Mouse (Mus musculus) kidney, embryonic 14.5 days (tissue): ENCODE measurements around the gene Limch1. TPM values are rescaled to one million over a fixed set of nuclear protein-coding genes. Genes with fewer than 3 reads are reported as not detected.

Source experiments
- ATAC-seq: fragments of 200-750 bp; cut with Nextera tagmentation; 2 replicates; pipeline ENCODE4 v1.8.0; 2017; ENCODE audit warnings: moderate number of reproducible peaks, mild to moderate bottlenecking, moderate TSS enrichment, moderate library complexity; ENCODE audit not compliant: low FRiP score, low TSS enrichment
- H3K27ac ChIP-seq: fragments of 300-500 bp; sonication (generic); 2 replicates; pipeline ENCODE4 v1.5.1; 2014; ENCODE audit warnings: low read depth, mild to moderate bottlenecking, low read length, moderate library complexity, mixed read lengths
- H3K27me3 ChIP-seq: fragments of 300-500 bp; sonication (generic); 2 replicates; pipeline ENCODE4 v1.6.1; 2014; ENCODE audit warnings: mild to moderate bottlenecking, low read length; ENCODE audit not compliant: control insufficient read depth, insufficient read depth
- H3K36me3 ChIP-seq: fragments of 300-500 bp; sonication (generic); 2 replicates; pipeline ENCODE4 v1.6.1; 2014; ENCODE audit warnings: low read length, mixed read lengths; ENCODE audit not compliant: control insufficient read depth, insufficient read depth
- H3K4me1 ChIP-seq: fragments of 300-500 bp; sonication (generic); 2 replicates; pipeline ENCODE4 v1.6.1; 2014; ENCODE audit warnings: low read length, mixed read lengths; ENCODE audit not compliant: control insufficient read depth, insufficient read depth
- H3K4me2 ChIP-seq: fragments of 300-500 bp; sonication (generic); replicated peaks from 2 replicates; pipeline ENCODE4 v1.6.1; 2014; ENCODE audit warnings: low read depth, mild to moderate bottlenecking, low read length
- H3K4me3 ChIP-seq: fragments of 300-500 bp; sonication (generic); 2 replicates; pipeline ENCODE4 v1.5.1; 2014; ENCODE audit warnings: mild to moderate bottlenecking, low read length
- H3K9ac ChIP-seq: fragments of 300-500 bp; sonication (generic); 2 replicates; pipeline ENCODE4 v1.6.1; 2014; ENCODE audit warnings: low read depth, mild to moderate bottlenecking, low read length, moderate library complexity
- H3K9me3 ChIP-seq: fragments of 300-500 bp; sonication (generic); 2 replicates; pipeline ENCODE4 v1.6.1; 2016; ENCODE audit warnings: low read length; ENCODE audit not compliant: control insufficient read depth
- WGBS: fragments of 180-500 bp; shearing (Covaris S2); extraction: QIAGEN DNeasy Blood & Tissue Kit; methylation state at CpG from one replicate; pipeline ENCODE4 v1.1.7; 2014; 5-methylcytosine and 5-hydroxymethylcytosine counted together
- polyA plus RNA-seq: library from polyadenylated mRNA; unstranded; fragments of >200 nt; fragmentation: Nextera tagmentation; extraction: Ambion mirVana; gene quantifications from 2 replicates; pipeline ENCODE4 v1.2.1, GENCODE M21; 2014

The Limch1 gene
- polyA plus RNA-seq, 1 experiment from 2014 or later = 48.9 TPM

DNA sequence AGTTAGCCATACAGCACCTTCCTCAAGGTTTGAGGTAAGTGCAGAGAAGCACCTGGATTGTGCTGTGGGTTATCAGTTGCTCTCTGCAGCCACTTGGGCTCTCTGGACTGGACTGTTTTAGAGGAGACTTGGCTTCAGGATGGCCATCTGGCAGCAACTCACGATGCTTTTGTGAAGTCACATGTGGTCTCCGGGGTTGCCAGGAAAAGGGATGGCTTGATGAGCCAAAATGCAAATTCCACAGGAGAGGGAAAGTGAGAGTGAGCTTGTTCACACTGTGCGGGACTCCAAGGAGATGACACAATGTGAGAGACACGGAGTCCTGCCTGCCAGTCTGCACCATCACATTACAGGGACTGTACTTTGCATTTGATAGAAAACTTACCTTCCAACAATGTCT is 346.1 kb downstream of the Limch1 start:
- Histone ChIP-seq H3K4me3 (no peak overlapping the region), H3K9ac (no peak overlapping the region), H3K27ac (no peak overlapping the region), H3K4me1 (peaks cover 5% of the 10 kb centered on the region; the same call in 1 of the 2 replicates), H3K36me3 (no peaks in the 10 kb centered on the region), H3K27me3 (peaks cover 71% of the 10 kb centered on the region), H3K9me3 (no peaks in the 10 kb centered on the region), H3K4me2 (no peak overlapping the region)
- WGBS = 21% methylated on average over 4 of the region's 4 CpGs
- ATAC-seq = no peak

DNA sequence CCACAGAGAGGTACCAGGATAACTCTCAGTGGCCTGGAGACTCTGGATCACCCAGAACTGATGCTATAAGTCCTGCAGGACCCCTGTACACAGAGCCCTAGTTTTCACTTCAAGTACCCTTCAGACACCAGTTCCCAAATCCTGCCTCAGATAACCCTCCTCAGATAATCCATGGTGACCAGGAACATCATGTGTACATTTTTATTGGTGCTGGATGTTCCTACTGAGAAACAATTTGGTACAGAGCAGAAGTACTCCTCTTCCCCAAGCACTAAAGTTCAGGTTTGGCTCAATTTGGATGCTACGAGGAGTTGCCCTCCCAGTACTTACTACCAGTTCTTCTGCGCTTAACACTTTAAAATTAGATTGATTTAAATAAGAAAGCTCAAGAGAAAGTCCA is 348.4 kb downstream of the Limch1 start:
- no peaks in the 10 kb centered on the region for H3K9me3 ChIP-seq
- no peak overlapping the region for H3K4me2 ChIP-seq
- H3K4me1 ChIP-seq = peaks cover 5% of the 10 kb centered on the region; the same call in 1 of the 2 replicates
- no peak overlapping the region for H3K9ac ChIP-seq
- no peak overlapping the region for H3K27ac ChIP-seq
- H3K27me3 ChIP-seq = peaks cover 87% of the 10 kb centered on the region
- WGBS = 10% methylated on average over 2 of the region's 2 CpGs
- ATAC-seq = no peak
- H3K36me3 ChIP-seq = no peaks in the 10 kb centered on the region
- no peak overlapping the region for H3K4me3 ChIP-seq

DNA sequence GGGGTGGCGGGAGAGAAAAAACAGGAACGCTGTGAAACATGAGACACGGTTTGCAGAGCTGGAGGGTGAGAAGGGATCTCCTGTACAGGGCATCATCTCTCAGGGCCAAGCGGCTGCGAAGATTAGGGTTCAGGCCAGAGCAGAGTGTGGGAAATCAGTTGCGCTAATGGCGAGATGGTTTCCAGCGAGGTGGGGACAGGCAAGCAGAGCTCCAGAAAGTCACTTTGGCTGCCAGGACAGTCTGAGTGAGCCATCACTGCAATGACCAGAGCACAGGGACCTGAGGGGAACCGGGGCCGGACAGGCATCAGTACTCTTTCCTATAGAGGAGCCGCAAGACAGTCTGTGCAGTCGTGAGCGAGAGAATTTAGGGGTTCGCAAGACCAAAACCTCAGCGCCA is 349.5 kb downstream of the Limch1 start:
- Histone ChIP-seq H3K27me3 (peaks cover 89% of the 10 kb centered on the region), H3K4me3 (no peak overlapping the region; the same call in 1 of the 2 replicates), H3K27ac (no peak overlapping the region), H3K9ac (no peak overlapping the region), H3K36me3 (no peaks in the 10 kb centered on the region), H3K4me1 (peaks cover 5% of the 10 kb centered on the region; the same call in 1 of the 2 replicates), H3K4me2 (no peak overlapping the region), H3K9me3 (no peaks in the 10 kb centered on the region)
- WGBS = under 1% methylated on average over 15 of the region's 15 CpGs
- ATAC-seq = 0 out of 2 replicates have a peak, but pooled peaks have one; percentile 34

DNA sequence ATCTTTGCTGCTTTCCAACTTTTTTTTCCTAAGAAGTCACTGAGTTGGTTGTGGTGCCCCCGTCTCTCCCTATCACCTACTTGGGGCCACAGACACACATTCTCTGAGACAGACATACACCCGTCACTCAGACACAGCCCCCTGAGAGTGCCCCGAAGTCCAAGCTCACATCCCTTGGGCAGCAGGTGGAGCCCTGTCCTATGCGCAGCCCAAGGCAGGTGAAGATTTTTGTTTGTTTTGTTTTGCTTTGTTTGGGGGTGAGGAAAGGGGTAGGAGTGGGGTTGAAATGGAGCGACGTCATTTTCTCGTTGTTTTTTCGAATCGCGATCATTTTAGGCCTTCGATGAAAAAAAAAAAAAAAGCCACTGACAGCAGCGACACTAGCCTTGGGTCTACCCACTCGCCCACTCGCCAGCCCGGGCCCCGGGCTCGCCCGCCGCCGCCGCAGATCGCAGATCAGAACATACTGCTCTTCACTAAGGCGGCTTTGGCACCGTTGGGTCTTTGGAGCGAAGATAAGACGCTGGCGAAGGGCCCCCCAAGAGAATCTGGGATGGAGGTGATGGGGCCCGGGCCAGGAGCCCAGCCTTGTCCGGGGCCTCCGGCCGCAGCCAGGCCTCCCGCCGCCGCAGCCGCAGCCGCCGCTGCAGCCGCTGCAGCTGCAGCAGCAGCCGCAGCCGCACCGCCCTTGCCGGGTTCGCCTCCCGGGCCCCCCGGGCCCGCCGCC is 350.2 kb downstream of the Limch1 start:
- under 1% methylated on average over 47 of the region's 47 CpGs for WGBS
- Histone ChIP-seq H3K4me1 (peaks cover 5% of the 10 kb centered on the region; the same call in 1 of the 2 replicates), H3K27me3 (peaks cover 89% of the 10 kb centered on the region), H3K9me3 (no peaks in the 10 kb centered on the region), H3K4me3 (peak overlapping the region; percentile 35), H3K9ac (0 out of 2 replicates have a peak overlapping the region, but pooled peaks have one; percentile 18), H3K27ac (no peak overlapping the region), H3K36me3 (no peaks in the 10 kb centered on the region), H3K4me2 (peak overlapping the region; percentile 40)
- peak; percentile 39; the same call in 1 of the 2 replicates for ATAC-seq

DNA sequence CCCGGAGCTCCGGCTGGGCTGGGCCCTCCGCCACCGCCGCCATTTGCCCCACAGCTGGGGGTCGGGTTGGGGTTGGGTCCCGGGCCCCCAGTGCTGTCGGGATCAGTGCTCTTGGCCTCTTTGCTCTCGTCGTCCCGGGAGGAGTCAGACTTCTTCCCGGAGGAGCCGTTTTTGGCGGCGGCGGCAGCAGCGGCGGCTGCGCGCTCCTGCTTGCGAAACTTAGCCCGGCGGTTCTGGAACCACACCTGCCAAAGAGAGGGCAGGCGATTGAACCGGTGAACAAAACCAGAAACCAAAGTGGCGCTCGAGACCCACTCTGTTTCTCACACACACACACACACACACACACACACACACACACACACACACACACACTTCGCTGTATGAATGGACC is 350.7 kb downstream of the Limch1 start:
- Histone ChIP-seq H3K9ac (0 out of 2 replicates have a peak overlapping the region, but pooled peaks have one; percentile 18), H3K4me2 (peak overlapping the region; percentile 40), H3K27ac (no peak overlapping the region), H3K36me3 (no peaks in the 10 kb centered on the region), H3K27me3 (peaks cover 89% of the 10 kb centered on the region), H3K4me3 (peak overlapping the region; percentile 35), H3K9me3 (no peaks in the 10 kb centered on the region), H3K4me1 (peaks cover 5% of the 10 kb centered on the region; the same call in 1 of the 2 replicates)
- WGBS = 1% methylated on average over 28 of the region's 28 CpGs
- ATAC-seq = no peak

DNA sequence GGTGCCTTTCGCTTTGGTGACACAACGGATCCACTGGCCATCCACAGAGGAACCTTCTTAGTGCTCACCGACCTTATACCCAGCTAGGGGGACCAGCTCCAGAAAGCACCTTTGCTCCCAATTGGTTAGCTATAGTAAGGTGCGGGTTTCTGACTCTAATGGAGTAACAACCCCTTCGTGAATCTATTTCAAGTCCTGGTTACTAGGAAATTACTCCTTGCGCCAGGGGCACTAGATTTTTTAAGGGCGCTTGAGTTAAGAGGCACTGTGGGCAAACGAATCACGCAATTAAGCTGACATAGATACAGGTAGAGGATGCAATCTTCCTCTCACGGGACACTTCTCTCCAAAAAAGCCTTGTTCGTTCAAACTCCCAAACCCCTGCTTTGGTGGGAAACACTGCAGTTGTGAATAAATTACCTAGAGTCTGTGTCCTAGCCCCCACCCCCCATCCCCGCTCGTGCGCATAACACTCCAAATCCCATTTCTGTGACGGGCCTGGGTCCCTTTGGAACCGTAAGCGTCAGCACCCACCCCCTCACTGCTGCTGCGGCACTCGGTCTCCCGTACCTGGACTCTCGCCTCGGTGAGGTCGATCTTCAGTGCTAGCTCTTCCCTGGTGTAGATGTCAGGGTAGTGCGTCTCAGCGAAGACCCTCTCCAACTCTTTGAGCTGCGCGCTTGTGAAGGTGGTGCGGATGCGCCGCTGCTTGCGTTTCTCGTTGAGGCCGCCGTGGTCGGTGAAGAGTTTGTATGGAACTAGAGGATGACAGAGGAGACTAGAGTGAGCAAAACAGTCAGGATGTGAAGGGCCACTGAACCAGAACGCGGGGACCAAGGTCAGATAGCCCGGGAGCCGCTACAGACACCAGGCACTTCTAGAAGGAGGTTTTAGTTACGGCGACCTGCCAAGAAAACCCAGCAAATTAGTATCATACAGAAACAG is 351.8 kb downstream of the Limch1 start:
- Histone ChIP-seq H3K36me3 (no peaks in the 10 kb centered on the region), H3K4me2 (no peak overlapping the region), H3K27me3 (peaks cover 89% of the 10 kb centered on the region), H3K27ac (no peak overlapping the region), H3K9me3 (no peaks in the 10 kb centered on the region), H3K9ac (no peak overlapping the region), H3K4me3 (peak overlapping the region; percentile 9; the same call in 1 of the 2 replicates), H3K4me1 (peaks cover 5% of the 10 kb centered on the region; the same call in 1 of the 2 replicates)
- WGBS = under 1% methylated on average over 41 of the region's 41 CpGs
- no peak for ATAC-seq

DNA sequence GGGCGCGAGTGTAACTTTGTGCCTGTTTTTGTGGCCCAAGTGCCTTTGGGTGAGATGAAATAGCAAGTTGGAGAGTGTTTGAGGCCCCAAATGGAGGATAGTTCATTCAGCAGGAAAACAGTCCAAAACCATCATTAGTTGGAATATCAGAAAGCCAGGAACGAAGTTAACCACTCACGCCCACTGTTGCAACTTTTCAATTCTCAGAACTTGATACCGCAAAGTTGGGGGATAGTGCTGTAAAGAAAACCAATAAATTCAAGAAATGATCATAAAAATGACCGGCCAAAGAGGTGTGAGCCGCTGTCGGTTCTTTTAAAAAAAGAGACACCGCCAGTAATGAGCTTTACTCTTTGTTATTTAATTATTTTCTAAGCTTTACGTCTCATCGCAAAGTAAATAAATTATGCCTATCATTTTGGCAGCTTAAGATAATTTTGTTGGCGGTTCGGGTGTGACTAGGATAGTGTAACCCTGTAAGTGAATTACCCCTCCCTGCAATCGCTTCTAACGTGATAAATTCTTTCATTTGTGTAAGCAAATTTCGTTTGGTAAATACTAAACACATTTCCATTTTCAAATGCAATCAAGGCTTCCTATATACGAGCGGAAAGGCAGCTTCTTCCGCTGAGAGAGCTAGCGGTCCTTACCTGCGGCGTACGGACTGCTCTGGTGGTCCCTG is 352.6 kb downstream of the Limch1 start:
- H3K27ac ChIP-seq = no peak overlapping the region
- H3K4me2 ChIP-seq = no peak overlapping the region
- ATAC-seq = no peak
- peaks cover 89% of the 10 kb centered on the region for H3K27me3 ChIP-seq
- peaks cover 5% of the 10 kb centered on the region; the same call in 1 of the 2 replicates for H3K4me1 ChIP-seq
- H3K4me3 ChIP-seq = no peak overlapping the region; the same call in 1 of the 2 replicates
- WGBS = 1% methylated on average over 23 of the region's 23 CpGs
- H3K36me3 ChIP-seq = no peaks in the 10 kb centered on the region
- no peak overlapping the region for H3K9ac ChIP-seq
- no peaks in the 10 kb centered on the region for H3K9me3 ChIP-seq

DNA sequence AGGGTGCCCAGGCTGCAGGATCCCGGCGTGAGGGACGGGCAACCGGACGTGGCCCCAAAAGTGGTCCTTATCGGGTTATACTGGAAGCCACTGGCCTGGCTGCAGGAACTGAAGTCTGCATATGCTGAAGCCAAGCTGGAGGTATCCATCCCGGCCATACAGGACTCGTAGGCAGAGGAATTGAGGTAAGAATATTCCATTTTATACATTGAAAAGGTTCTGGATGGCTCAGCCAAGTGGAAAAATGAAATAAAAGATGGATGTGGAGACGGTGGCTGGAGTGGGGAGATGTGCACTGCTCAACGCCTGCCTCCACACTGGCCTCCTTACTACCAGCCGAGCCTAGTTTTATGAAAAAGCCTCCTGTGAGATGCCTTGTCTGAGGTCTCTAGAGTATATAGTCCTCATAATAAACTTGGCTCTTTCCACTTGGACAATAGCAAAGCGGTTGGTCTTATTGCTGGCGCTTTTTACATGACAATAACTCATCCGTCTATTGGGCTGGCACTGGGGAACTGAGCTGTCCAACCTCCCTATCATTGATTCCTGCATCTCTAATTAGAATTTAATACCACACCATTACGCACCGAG is 353.2 kb downstream of the Limch1 start, which contains the start of gene Phox2b:
Gene Phox2b, minus strand, starts transcription at position 569 of the 591 bp plus-strand sequence.
- peaks cover 5% of the 10 kb centered on the region; the same call in 1 of the 2 replicates for H3K4me1 ChIP-seq
- no peak within 1 kb of the TSS for H3K9ac ChIP-seq
- no peaks in the 10 kb centered on the region for H3K9me3 ChIP-seq
- H3K27me3 ChIP-seq = peaks cover 89% of the 10 kb centered on the region
- ATAC-seq = no peak
- no peak within 1 kb of the TSS; the same call in 1 of the 2 replicates for H3K4me3 ChIP-seq
- H3K36me3 ChIP-seq = no peaks in the 10 kb centered on the region
- 2% methylated on average over 16 of the region's 16 CpGs for WGBS
- no peak within 1 kb of the TSS for H3K4me2 ChIP-seq
- no peak within 1 kb of the TSS for H3K27ac ChIP-seq
